Mouse (Mus musculus): ENCODE measurements at regions not wholly inside any gene's neighbourhood (a gene's known extent, or its start where the extent isn't known, plus 50 kb on each side); places are given as distances from the start of the nearest gene placed in this dataset.

- no peak for TF ChIP-seq CTCF (IDR thresholded peaks at IDR 0.05)
- no peak for TF ChIP-seq POLR2A (IDR thresholded peaks at IDR 0.05; ENCODE audit: insufficient read depth, low read depth, low read length)
These were observed 1230.4 kb upstream of the A1bg start for GRCm38 (mm10) chr15:62153222-62153621.

Data from heart, adult 2 months (tissue).